Mouse (Mus musculus) testis, adult 2 months (tissue): ENCODE data around the gene Rab1a.

Source experiments
- CTCF ChIP-seq: fragments of 200-500 bp; IDR thresholded peaks from 2 replicates; pipeline ENCODE4 v1.5.1; 2012; ENCODE audit warnings: low read depth, mild to moderate bottlenecking, inconsistent platforms, low read length, moderate library complexity; ENCODE audit not compliant: control insufficient read depth, insufficient read depth, insufficient replicate concordance
- POLR2A ChIP-seq: fragments of 200-500 bp; IDR thresholded peaks from 2 replicates; pipeline ENCODE4 v1.6.1; 2012; ENCODE audit warnings: low read depth, mild to moderate bottlenecking, inconsistent platforms, low read length, moderate library complexity; ENCODE audit not compliant: control insufficient read depth

GRCm38 (mm10) chr11:20224196-20224595, 23.0 kb downstream of the Rab1a start:
- TF ChIP-seq CTCF (no peak), POLR2A (no peak)
